Mouse (Mus musculus): ENCODE measurements around the gene Gtf3c5. TPM values are rescaled to one million over a fixed set of nuclear protein-coding genes. Genes with fewer than 3 reads are reported as not detected.

Gene Gtf3c5
- polyA plus RNA-seq, 1 experiment = 20.7 TPM

- DNase-seq (ENCODE audit: low read depth, low spot score) = peak; percentile 92
- WGBS = 9% methylated on average over 5 of the region's 5 CpGs
Observed at GRCm38 (mm10) chr2:28523643-28524117, 59.9 kb downstream of the Gtf3c5 start.

- DNase-seq (ENCODE audit: low read depth, low spot score) = no peak
- WGBS = 32% methylated on average over 4 of the region's 4 CpGs
Observed at GRCm38 (mm10) chr2:28522166-28522565, 61.4 kb downstream of the Gtf3c5 start.

GRCm38 (mm10) chr2:28521571-28522151 lies 61.9 kb downstream of the Gtf3c5 start:
- 65% methylated on average over 6 of the region's 6 CpGs for WGBS
- DNase-seq (ENCODE audit: low read depth, low spot score) = no peak

- DNase-seq (ENCODE audit: low read depth, low spot score) = no peak
- WGBS = 77% methylated on average over 5 of the region's 5 CpGs
Observed at GRCm38 (mm10) chr2:28520581-28520980, 63.0 kb downstream of the Gtf3c5 start.

GRCm38 (mm10) chr2:28518231-28518630 lies 65.3 kb downstream of the Gtf3c5 start:
- 60% methylated on average over 2 of the region's 2 CpGs for WGBS
- DNase-seq (ENCODE audit: low read depth, low spot score) = no peak

- WGBS = 13% methylated on average over 5 of the region's 5 CpGs
- DNase-seq (ENCODE audit: low read depth, low spot score) = peak; percentile 97
Observed at GRCm38 (mm10) chr2:28517206-28517909, 66.2 kb downstream of the Gtf3c5 start.

Other genes with a start within 250 kb of the Gtf3c5 start
- gene Ppp1r26, start 137.0 kb downstream of the Gtf3c5 start, polyA plus RNA-seq (2012; rRNA removed) = 1.1 and 2.1 TPM in 2 replicates
- not detected in 2 replicates for gene 1700007K13Rik, start 117.4 kb downstream of the Gtf3c5 start, polyA plus RNA-seq (2012; rRNA removed)
- gene Mrps2, start 115.7 kb downstream of the Gtf3c5 start, polyA plus RNA-seq (2012; rRNA removed) = 35.9 and 40.6 TPM in 2 replicates
- gene Gbgt1, start 86.9 kb downstream of the Gtf3c5 start, polyA plus RNA-seq (2012; rRNA removed) = 5.6 and 10.1 TPM in 2 replicates
- 1.6 and 3.2 TPM in 2 replicates for gene Gm10134, start 77.7 kb downstream of the Gtf3c5 start, polyA plus RNA-seq (2012; rRNA removed)
- gene Ralgds, start 70.6 kb downstream of the Gtf3c5 start, polyA plus RNA-seq (2012; rRNA removed) = 60.9 and 80.2 TPM in 2 replicates
- 0.27 and 0.48 TPM in 2 replicates for gene Cel, start 20.3 kb downstream of the Gtf3c5 start, polyA plus RNA-seq (2012; rRNA removed)
- 0.79 and 1.3 TPM in 2 replicates for gene Gfi1b, start 38.2 kb upstream of the Gtf3c5 start, polyA plus RNA-seq (2012; rRNA removed)
- 6.0 and 10.8 TPM in 2 replicates for gene Tsc1, start 57.5 kb upstream of the Gtf3c5 start, polyA plus RNA-seq (2012; rRNA removed)
- gene Spaca9, start 116.0 kb upstream of the Gtf3c5 start, polyA plus RNA-seq (2012; rRNA removed) = 0.82 and 1.0 TPM in 2 replicates
- 0.11 and 0.19 TPM in 2 replicates for gene Ak8, start 116.4 kb upstream of the Gtf3c5 start, polyA plus RNA-seq (2012; rRNA removed)